Mouse (Mus musculus) brain, embryonic 14.5 days (tissue): ENCODE measurements around the gene Nelfa.

Experiments
- CTCF ChIP-seq: fragments of 200-500 bp; IDR thresholded peaks from 2 replicates; pipeline ENCODE4 v1.5.1; 2012; ENCODE audit warnings: inconsistent platforms, mild to moderate bottlenecking, moderate library complexity, borderline replicate concordance; ENCODE audit not compliant: insufficient read depth, insufficient read length; ENCODE audit errors: extremely low read depth
- POLR2A ChIP-seq: fragments of 200-500 bp; IDR thresholded peaks from 2 replicates; pipeline ENCODE4 v1.6.1; 2012; ENCODE audit warnings: mild to moderate bottlenecking, inconsistent platforms, borderline replicate concordance; ENCODE audit not compliant: poor library complexity, insufficient read depth, insufficient read length, severe bottlenecking; ENCODE audit errors: extremely low read depth

- TF ChIP-seq POLR2A (no peak), CTCF (no peak)
These were observed 507 bp downstream of the Nelfa start for GRCm38 (mm10) chr5:33935700-33936111.
